Mouse (Mus musculus) cerebellum, adult 11 months (tissue): Measurements from ENCODE around the gene Taldo1.
"Not testable (repeated sequence)": the region's sequence is repeated elsewhere in the genome, so short reads cannot be mapped to it uniquely, and the experiment has no call there.

Experiments
- DNase-seq: peaks from one replicate; pipeline ENCODE4 v3.0.0; 2022

Taldo1 gene

DNA sequence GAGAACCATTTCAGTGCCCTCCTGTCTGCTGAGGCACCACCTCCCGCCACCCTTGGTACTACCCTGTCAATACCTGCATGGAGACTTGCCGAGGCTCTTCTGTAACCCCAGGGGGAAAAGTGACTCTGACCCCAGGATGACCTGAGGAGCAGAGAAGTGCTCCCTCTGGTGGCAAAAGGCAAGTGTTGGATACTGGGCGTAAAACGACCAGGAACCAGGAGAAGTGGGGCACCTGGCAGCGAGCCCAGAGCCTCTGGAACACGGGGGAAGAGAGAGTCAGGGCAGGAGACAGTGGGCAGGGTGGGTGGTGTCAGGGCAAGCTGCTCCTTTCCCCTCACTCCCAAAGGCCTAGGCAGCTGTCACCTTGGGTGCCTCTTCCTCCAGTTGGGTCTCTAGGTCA, 48.6 kb downstream of the Taldo1 start:
- DNase-seq, result peak; percentile 67

DNA sequence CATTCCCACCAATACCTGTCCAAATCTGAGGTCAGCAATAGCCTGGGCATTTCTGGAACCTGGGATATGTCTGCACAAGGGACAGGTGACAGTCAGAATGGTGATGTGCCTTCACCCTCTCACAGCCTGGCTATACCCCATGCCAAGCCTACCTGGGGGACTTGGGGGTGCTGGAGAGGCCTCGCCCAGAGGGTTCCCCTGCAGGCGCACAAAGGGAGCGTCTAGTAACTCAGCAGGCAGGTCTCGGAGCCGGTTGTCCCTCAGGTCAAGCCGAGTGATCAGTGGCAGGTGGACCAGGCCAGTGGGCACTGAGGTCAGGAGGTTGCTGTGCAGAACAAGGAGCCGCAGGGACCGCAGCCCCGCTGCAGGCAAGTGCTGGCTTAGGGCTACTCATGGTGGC, 49.5 kb downstream of the Taldo1 start:
- peak; percentile 39 for DNase-seq

DNA sequence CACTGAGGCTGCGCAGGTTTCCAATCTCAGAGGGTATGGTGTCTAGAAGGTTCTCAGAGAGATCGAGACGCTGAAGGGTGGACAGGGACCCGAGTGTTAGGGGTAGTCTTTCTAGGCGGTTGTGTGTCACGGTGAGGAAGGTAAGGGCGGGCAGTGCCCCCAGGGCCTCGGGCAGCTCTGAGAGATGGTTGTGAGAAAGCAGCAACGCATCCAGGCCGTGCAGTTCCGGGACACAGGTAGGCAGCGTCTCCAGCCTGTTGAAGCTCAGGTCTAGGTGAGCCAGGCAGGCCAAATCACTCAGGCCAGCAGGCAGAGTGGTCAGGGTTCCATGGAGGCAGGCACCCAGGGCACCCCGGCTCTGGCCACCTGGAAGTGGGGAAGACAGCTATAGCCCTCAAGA, 50.2 kb downstream of the Taldo1 start:
- peak; percentile 26 for DNase-seq

DNA sequence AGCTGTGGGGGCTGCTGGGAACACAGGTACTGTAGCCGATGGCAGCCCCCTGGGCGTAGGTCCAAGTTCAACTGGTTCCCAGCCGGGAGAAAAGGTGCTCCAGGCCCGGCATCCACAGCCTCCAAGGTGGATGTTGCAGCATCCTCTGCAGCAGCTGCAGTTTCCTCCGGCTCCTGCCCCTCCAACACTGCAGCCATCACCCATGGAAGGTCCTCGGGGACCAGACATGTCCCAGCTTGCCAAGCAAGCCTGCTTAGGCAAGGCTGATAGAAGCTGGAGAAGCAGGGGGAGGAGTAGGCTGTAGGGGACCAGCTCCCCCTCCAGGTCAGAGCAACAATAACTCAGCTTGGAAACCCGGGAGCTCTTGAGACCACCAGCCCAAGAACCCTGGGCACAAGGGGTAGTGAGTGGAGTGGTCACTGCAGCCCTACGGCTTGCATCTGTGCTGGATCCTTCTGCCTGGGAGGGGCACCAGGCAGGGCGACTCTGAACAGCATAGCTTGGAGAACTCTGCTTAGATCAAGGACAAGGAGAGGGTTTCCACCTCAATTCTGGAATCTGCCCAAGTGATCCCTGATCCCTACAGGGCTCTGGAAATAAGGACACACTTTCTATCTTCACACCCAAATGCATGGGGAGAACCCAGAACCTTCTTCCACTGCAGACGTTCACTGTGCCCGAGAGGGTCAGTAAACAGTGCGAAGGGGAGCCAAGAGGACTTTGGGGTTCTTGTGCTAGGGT, 51.3 kb downstream of the Taldo1 start:
- peak; percentile 39 for DNase-seq

DNA sequence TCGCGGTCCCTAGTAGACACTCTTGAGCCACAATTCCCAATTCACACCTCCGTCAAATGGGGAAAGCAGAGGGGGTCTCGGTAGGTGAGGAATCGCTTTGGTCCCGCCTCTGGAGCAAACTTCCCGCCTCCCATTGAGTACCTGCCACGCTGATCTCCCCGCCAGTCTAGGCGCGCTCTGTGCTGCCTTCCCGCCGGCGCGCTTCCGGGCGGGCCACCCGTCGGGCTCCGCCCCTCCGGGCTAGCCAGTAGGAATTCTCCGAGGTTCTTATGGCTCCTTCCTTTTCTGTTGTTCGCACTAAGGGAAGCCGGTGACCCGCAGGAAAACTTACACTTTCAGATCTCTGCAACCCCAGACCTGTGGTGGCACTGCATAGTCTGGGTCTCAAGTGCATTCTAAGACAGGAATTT, 51.8 kb downstream of the Taldo1 start, which contains the start of gene Pidd1:
Gene Pidd1 (minus strand): TSS at position 198 of the 410 bp plus-strand sequence.
- DNase-seq, result peak; percentile 20

DNA sequence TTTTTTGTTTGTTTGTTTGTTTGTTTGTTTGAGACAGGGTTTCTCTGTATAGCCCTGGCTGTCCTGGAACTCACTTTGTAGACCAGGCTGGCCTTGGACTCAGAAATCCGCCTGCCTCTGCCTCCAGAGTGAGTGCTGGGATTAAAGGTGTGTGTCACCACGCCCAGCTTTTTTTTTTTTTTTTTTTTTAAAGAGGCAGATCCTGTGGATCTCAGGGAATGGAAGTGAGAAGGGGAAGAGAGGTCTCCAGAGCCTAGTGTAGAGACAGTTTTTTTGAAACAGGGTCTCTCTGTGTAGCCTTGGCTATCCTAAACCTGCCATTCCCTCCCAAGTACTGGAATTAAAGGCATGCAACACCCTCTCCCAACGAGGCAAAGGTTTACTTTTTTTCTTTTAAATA, 54.4 kb downstream of the Taldo1 start:
- DNase-seq, result not testable (repeated sequence)

DNA sequence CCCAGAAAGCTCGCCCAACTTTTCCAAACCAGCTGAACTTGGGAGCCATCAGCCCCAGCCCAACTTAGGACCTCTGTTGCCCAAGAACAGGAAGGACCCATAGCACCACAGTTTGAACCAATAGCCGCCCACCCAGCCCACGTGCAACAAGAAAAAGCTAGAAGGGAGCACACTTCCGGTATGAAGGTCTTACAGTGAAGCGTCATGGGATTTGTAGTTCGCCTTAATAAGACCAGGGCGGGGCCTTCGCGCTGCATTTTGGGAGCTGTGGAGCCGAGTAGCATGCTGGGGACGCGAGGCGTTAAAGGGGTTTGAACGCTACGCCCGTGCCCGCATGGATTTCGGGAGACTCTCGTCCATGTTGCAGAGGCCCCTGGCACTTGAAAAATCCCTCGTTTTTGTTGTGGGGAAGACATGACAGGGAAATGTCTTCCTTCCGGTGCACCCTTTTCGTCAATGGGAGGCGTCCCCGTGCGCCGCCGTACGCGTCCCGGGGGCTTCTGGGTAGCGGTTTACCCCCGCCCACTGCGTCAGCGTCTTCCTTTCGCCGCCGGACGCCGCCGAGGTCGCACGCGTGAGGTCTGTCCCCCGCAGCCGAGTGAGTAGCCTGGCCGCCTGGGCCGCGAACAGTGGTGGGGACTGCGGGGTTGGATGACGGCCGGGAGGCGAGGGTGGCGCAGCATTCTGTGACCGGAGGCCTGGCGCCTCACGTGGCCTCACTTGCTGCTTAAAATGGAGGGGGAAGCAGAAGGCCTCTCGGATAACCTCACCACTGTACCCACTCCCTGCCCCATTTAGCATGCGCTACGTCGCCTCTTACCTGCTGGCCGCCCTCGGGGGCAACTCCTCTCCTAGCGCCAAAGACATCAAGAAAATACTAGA, 55.4 kb downstream of the Taldo1 start, which contains the start of gene Rplp2:
Gene Rplp2 (plus strand): TSS at position 261 of the 882 bp plus-strand sequence.
- DNase-seq, result peak; percentile 91

DNA sequence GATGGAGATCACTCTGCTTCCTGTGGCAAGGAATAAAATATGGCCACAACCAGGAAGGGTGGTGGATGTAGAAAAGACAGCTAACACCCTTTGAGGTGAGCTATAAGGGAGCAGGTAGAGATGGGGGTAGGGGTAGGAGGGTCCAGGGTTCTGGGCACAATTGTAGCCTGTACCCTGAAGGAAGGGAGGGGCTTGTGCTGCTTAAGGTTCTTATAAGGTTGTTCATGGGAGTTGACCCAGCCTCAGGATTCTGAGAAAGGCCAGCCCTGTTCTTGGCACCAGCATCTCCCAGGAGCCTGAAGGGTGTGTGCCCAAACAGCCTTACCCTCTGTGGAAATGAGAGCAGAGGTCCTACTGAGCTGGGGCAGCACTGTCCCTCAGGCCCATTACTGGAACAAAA, 59.9 kb downstream of the Taldo1 start:
- DNase-seq, result no peak
